Mouse (Mus musculus): ENCODE measurements around the gene Olfr922.

Gene Olfr922

GRCm38 (mm10) chr9:38814314-38814713 is at the start of gene Olfr922:
Olfr922 (plus strand) TSS chr9:38814614.
- no peak for DNase-seq

GRCm38 (mm10) chr9:38772768-38773167 is 41.6 kb upstream of the Olfr922 start, which contains the start of gene Olfr921:
Olfr921 (plus strand) TSS chr9:38773068.
- DNase-seq, result no peak

GRCm38 (mm10) chr9:38792689-38793088 is 21.7 kb upstream of the Olfr922 start:
- no peak for DNase-seq

GRCm38 (mm10) chr9:38805696-38806095 is 8.7 kb upstream of the Olfr922 start:
- no peak for DNase-seq

GRCm38 (mm10) chr9:38815458-38815986 is 1.1 kb downstream of the Olfr922 start:
- no peak for DNase-seq

GRCm38 (mm10) chr9:38826245-38826644 is 11.8 kb downstream of the Olfr922 start, which contains the start of gene Olfr923:
Olfr923 (plus strand) TSS chr9:38826545.
- no peak for DNase-seq

GRCm38 (mm10) chr9:38833027-38833426 is 18.6 kb downstream of the Olfr922 start:
- DNase-seq, result no peak

- no peak for DNase-seq
Measured at GRCm38 (mm10) chr9:38844149-38844548, 29.7 kb downstream of the Olfr922 start, which contains the start of gene Olfr924. Olfr924 (plus strand) TSS chr9:38844449.

GRCm38 (mm10) chr9:38854760-38855159 is 40.3 kb downstream of the Olfr922 start, which contains the start of gene Olfr26:
Olfr26 (plus strand) TSS chr9:38855060.
- DNase-seq, result no peak
